Mouse (Mus musculus) liver, adult 2 months (tissue): ENCODE data around the gene Sys1. TPM values are rescaled to one million over a fixed set of nuclear protein-coding genes. Genes with fewer than 3 reads are reported as not detected.

Experiments used
- DNase-seq: peaks from one replicate; pipeline ENCODE4 v3.0.0-alpha.2; 2011; ENCODE audit warnings: low read depth, low spot score; ENCODE audit errors: extremely low read depth
- H3K27ac ChIP-seq: fragments of 200-500 bp; replicated peaks from 2 replicates; pipeline ENCODE4 v1.5.1; 2012; ENCODE audit warnings: low read depth, mild to moderate bottlenecking, control low read depth, inconsistent platforms, low read length; ENCODE audit not compliant: insufficient read depth
- H3K27me3 ChIP-seq: fragments of 200-500 bp; 2 replicates; pipeline ENCODE4 v1.6.1; 2012; ENCODE audit warnings: mild to moderate bottlenecking, moderate library complexity, low read length, inconsistent platforms; ENCODE audit not compliant: control insufficient read depth, insufficient read depth
- H3K36me3 ChIP-seq: fragments of 200-500 bp; 2 replicates; pipeline ENCODE4 v1.6.1; 2012; ENCODE audit warnings: low read length, inconsistent platforms; ENCODE audit not compliant: control insufficient read depth, insufficient read depth
- H3K4me1 ChIP-seq: fragments of 200-500 bp; 2 replicates; pipeline ENCODE4 v1.6.1; 2011; ENCODE audit warnings: low read length; ENCODE audit not compliant: control insufficient read depth, insufficient read depth
- H3K4me3 ChIP-seq: fragments of 200-500 bp; 2 replicates; pipeline ENCODE4 v1.5.1; 2011; ENCODE audit warnings: low read depth, mild to moderate bottlenecking, control low read depth, low read length, moderate library complexity; ENCODE audit not compliant: insufficient read depth
- H3K79me2 ChIP-seq: fragments of 200-500 bp; 2 replicates; pipeline ENCODE4 v1.6.1; 2012; ENCODE audit warnings: inconsistent platforms, mild to moderate bottlenecking, low read length, moderate library complexity; ENCODE audit not compliant: control insufficient read depth, insufficient read depth
- H3K9ac ChIP-seq: fragments of 200-500 bp; 2 replicates; pipeline ENCODE4 v1.6.1; 2012; ENCODE audit warnings: low read depth, mild to moderate bottlenecking, control low read depth, inconsistent platforms, low read length
- CTCF ChIP-seq: fragments of 200-500 bp; IDR thresholded peaks from 2 replicates; pipeline ENCODE4 v1.5.1; 2011; ENCODE audit warnings: low read depth, low read length, control low read depth
- POLR2A ChIP-seq: fragments of 200-500 bp; IDR thresholded peaks from 2 replicates; pipeline ENCODE4 v1.6.1; 2011; ENCODE audit warnings: low read length, control low read depth; ENCODE audit not compliant: insufficient read depth; ENCODE audit errors: extremely low read depth
- WGBS: fragments of 180-500 bp; shearing (Covaris S2); methylation state at CpG from one replicate; pipeline ENCODE4 v1.1.7; 2018; 5-methylcytosine and 5-hydroxymethylcytosine counted together
- polyA plus RNA-seq: library from polyadenylated mRNA; depleted of rRNA; stranded (reverse); fragments of >200 nt; gene quantifications from 2 replicates; pipeline ENCODE4 v1.2.3, GENCODE M21; 2012
- total RNA-seq: library from RNA; depleted of rRNA; stranded (reverse); fragments of >200 nt; gene quantifications from 2 replicates; pipeline ENCODE4 v1.2.3, GENCODE M21; 2014

Sys1 gene
- total and polyA plus RNA-seq, 2 experiments = 33.7 to 145 TPM

DNA sequence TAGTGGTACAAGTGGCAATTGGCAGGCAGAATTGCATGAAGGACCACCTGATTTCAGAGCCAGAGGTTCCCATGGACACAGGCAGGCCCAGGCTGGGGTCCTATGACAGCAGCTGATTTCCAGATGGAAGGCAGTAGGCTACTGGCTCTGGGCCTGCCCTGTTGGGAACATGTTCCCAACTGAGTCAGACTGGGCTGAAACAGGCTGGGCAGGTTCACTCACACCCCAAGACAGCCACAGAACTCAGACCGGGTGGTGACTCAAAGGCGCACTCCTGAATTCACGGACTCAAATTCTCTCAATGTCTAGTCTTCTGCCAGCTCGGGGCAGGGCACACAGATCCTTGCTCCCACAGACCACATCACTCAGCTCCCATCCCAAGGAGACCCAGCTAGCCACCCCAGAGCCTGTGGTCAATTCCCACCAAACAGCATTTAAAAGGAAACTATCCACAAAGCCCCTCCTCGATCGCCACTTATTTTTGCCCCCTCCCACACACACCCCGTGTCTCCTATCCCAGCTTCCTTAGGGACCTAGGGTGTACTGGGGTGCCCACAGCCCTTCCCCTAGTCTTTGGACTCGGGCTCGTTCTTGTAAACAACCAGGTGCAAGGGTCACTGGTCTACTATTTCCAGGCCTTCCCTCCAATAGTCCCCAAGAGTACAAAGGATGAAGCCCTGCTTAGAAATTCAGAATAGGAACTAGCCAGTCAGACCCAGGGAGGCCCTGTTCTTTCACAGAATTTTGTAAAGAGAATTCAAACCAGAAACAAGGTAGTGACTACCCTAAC is 24.9 kb upstream of the Sys1 start:
- peak; percentile 90 for DNase-seq
- TF ChIP-seq POLR2A = no peak
- TF ChIP-seq CTCF = no peak
- Histone ChIP-seq H3K4me3 (no peak overlapping the region), H3K27me3 (no peaks in the 10 kb centered on the region), H3K36me3 (peaks cover 49% of the 10 kb centered on the region), H3K4me1 (peaks cover 66% of the 10 kb centered on the region), H3K79me2 (peaks cover 19% of the 10 kb centered on the region; the same call in 1 of the 2 replicates), H3K9ac (peak overlapping the region; percentile 42), H3K27ac (peak overlapping the region; percentile 76)
- 27% methylated on average over 9 of the region's 9 CpGs for WGBS

DNA sequence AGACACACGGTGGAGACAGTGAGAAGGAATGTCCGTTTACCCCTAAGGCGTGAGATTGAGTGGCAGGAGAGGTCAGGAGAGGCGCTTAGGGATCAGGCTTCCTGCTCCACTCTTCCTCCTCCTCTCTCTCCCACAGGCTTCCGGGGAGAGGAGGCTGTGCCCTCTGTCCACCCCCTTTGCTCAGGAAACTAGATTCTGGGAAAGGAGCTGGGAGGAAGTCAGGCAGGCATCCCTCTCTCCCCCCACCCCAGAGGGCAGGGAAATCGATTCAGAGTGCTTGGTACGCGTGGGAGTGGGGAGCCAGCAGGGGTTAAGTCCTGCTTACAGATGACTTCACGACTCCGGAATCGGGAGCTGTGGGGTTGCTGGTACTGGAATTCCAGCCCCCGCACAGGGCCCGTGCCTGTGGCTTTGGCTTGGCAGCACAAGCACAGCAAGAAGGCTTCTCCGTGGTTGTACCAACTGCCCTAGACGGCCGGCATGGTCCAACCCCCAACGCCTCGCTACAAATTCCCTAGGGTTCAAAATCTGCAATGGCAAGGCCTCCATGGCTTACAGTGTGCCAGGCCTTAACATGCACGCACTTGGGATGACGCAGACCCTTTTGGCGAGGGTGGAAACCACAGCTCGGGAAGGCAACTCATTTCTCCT is 24.1 kb upstream of the Sys1 start:
- H3K27me3 ChIP-seq = no peaks in the 10 kb centered on the region
- H3K79me2 ChIP-seq = peaks cover 24% of the 10 kb centered on the region; the same call in 1 of the 2 replicates
- peaks cover 41% of the 10 kb centered on the region for H3K36me3 ChIP-seq
- no peak for TF ChIP-seq CTCF
- TF ChIP-seq POLR2A = 0 out of 2 replicates have a peak, but pooled peaks have one; percentile 10
- DNase-seq = peak; percentile 84
- H3K4me3 ChIP-seq = peak overlapping the region; percentile 41; the same call in 1 of the 2 replicates
- H3K27ac ChIP-seq = peak overlapping the region; percentile 76
- peaks cover 63% of the 10 kb centered on the region for H3K4me1 ChIP-seq
- WGBS = 10% methylated on average over 22 of the region's 22 CpGs
- peak overlapping the region; percentile 42 for H3K9ac ChIP-seq

DNA sequence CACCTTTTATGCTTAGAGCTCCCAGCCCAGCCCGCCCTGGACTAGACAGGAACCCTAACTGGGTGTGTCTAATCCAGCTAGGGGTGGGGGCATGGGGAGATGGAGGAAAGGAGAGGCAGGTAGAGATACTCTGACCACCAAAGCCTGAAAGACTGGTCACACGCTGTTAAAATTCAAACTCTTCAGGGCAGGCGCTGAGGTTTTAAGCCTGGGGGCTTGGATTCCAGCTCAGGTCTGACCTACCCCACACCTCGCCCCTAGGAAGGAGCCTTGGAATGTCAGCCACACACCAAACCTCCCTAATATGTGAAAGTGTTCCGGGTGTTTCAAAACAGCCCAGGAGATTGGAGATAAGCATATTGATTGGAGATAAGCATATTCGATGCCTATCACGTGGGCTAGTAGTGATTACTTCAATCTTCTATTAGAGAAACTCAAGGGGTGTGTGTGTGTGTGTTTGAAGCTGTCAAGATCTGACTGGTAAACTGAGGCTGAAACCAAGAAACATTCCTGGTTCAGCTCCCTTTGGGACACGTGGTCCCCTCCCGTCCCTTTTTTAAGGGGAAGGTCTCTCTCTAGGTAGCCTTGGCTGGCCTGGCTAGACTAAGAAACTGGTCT is 23.4 kb upstream of the Sys1 start:
- Histone ChIP-seq H3K4me3 (peak overlapping the region; percentile 2; the same call in 1 of the 2 replicates), H3K9ac (peak overlapping the region; percentile 58), H3K36me3 (peaks cover 34% of the 10 kb centered on the region), H3K4me1 (peaks cover 62% of the 10 kb centered on the region), H3K27ac (peak overlapping the region; percentile 91), H3K27me3 (no peaks in the 10 kb centered on the region), H3K79me2 (peaks cover 24% of the 10 kb centered on the region; the same call in 1 of the 2 replicates)
- peak; percentile 90 for DNase-seq
- TF ChIP-seq POLR2A (no peak), CTCF (no peak)
- 24% methylated on average over 9 of the region's 9 CpGs for WGBS

DNA sequence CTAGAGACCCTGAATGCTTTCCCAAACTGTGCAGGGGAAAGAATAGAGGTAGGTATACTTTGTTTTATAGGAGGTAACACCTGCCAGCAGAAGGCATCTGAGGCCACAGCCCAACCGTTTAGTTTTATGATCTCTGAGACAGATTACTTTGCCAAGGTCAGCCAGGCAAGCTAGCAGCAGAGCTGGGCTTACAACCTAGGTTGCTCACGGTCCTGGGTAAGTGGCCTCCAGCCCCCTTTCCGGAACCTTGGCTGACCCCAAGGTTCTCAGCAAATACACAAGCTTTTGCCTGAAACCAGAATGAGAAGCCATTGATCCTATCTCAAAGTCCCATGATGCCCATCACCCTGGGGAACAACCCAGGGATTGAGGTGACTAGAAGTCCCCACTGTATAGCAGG is 22.1 kb upstream of the Sys1 start:
- Histone ChIP-seq H3K79me2 (peaks cover 24% of the 10 kb centered on the region; the same call in 1 of the 2 replicates), H3K4me3 (peak overlapping the region; percentile 6; the same call in 1 of the 2 replicates), H3K27me3 (no peaks in the 10 kb centered on the region), H3K27ac (peak overlapping the region; percentile 91), H3K4me1 (peaks cover 53% of the 10 kb centered on the region), H3K36me3 (peaks cover 27% of the 10 kb centered on the region), H3K9ac (peak overlapping the region; percentile 58)
- peak; percentile 73 for DNase-seq
- WGBS = 23% methylated on average over 3 of the region's 3 CpGs
- TF ChIP-seq CTCF (no peak), POLR2A (no peak)

DNA sequence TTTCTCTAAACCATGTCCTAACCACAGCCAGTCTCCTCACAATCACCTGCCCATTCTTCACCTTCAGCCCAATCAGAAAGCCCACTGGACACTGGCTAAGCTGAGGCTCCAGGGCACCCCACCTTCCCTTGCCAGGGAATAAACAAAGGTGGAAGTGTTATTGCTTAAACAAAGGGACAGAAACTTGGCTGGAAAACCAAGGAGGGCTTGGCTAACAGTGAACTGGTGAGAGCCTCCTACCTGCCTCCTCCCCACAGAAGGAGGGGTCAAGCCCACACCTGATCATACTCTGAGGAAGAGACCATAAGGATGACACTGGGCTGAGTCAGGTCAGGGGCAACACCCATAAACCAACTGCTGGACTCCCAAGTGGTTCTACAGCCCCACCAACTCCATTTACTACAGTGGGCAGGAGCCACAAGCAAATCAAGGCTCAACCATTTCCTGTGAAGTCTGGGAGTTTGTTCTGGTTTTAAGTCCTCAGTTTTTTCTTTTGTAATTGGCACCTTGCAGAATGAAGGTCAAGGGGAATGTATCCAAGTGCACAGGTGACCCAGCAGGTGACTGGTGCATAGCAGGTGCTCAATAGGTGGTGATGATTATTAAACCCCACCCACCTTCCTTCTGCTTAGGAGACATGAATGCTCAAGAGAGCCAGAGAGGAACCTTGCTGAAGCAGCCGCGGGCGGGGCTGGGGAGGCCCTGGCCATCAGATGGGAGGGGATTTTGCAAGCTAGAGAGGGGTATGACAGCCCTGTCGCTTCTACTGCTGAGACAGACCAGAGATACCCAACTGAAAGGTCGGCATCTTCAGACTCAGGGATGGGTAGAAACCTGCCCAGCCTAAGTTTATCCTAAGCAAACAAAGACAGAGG is 21.3 kb upstream of the Sys1 start:
- DNase-seq = peak; percentile 78
- Histone ChIP-seq H3K27ac (peak overlapping the region; percentile 91), H3K4me1 (peaks cover 48% of the 10 kb centered on the region), H3K36me3 (peaks cover 27% of the 10 kb centered on the region), H3K27me3 (no peaks in the 10 kb centered on the region), H3K9ac (peak overlapping the region; percentile 58), H3K79me2 (peaks cover 31% of the 10 kb centered on the region; the same call in 1 of the 2 replicates), H3K4me3 (peak overlapping the region; percentile 26; the same call in 1 of the 2 replicates)
- TF ChIP-seq POLR2A (no peak), CTCF (no peak)
- 12% methylated on average over 5 of the region's 5 CpGs for WGBS
